Mouse (Mus musculus): ENCODE data around the gene Gtf2f2. TPM values are rescaled to one million over a fixed set of nuclear protein-coding genes. Genes with fewer than 3 reads are reported as not detected.

Gtf2f2 gene
- polyA plus RNA-seq (2014; fragmentation: Nextera tagmentation; extraction: Ambion mirVana): 37.5 and 40.8 TPM in 2 replicates

DNA sequence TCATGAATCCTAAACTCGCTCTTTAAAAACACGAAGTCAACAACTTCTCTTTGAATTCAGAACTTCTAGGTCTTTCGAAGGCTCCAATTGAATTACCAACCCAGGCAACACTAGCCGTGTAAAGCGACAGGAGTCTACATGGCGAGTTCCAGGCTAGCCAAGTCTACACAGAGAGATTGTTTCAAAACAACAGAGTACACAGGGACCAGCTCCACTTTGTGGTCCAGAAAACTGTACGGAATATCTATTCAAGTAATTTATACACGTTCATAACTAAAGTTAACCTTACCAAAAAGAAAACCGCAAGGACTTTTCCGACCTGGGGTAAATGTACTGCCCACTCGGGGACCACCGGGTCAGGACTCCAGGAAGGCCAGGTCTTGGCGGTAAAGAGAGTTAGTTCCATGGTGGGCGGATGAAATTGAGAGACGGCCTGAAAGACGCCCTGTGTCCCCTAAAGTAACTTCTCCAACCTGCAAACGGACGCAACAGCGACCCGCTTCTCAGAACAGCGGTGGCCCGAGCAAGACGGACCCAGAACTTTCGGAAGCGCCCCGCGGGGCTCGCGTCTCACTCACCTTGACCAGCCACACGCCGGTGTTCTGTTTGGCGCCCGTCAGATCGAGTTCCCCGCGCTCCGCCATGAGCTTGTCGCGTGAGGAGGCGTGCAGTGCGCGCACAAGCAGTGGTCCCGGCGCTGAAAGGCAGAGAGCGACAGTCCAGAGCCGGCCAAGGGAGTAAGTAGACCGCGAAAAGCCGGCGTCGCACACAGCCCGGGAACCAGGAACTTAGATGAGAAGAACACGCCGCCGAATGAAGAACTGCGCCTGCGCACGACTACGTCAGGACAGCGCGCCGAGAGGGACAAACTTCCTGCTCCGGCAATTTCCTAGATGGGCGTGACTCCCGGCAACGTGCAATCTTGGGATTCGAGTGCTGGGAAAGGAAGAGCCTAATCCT lies at the start of gene Gtf2f2:
Gene Gtf2f2, minus strand, starts transcription at position 764 of the 960 bp plus-strand sequence.
- DNase-seq: peak; percentile 98
- H3K36me3 ChIP-seq (ENCODE audit: insufficient read depth): no peaks in the 10 kb centered on the region; the same call in 1 of the 2 replicates
- H3K9ac ChIP-seq: peak within 1 kb of the TSS; percentile 77
- H3K4me1 ChIP-seq (ENCODE audit: insufficient read depth): no peaks in the 10 kb centered on the region
- WGBS: 1% methylated on average over 67 of the region's 67 CpGs
- TF ChIP-seq CTCF (IDR thresholded peaks at IDR 0.05; ENCODE audit: low read depth): no peak
- H3K9me3 ChIP-seq (ENCODE audit: low read depth, low read length): no peaks in the 10 kb centered on the region
- H3K27ac ChIP-seq (ENCODE audit: low read depth): peak within 1 kb of the TSS; percentile 84
- H3K27me3 ChIP-seq (ENCODE audit: insufficient read depth, low read length): no peaks in the 10 kb centered on the region
- ATAC-seq (ENCODE audit: insufficient read depth): peak; percentile 96
- H3K4me2 ChIP-seq: peak within 1 kb of the TSS; percentile 81
- H3K4me3 ChIP-seq (ENCODE audit: low read depth, low read length): peak within 1 kb of the TSS; percentile 94

DNA sequence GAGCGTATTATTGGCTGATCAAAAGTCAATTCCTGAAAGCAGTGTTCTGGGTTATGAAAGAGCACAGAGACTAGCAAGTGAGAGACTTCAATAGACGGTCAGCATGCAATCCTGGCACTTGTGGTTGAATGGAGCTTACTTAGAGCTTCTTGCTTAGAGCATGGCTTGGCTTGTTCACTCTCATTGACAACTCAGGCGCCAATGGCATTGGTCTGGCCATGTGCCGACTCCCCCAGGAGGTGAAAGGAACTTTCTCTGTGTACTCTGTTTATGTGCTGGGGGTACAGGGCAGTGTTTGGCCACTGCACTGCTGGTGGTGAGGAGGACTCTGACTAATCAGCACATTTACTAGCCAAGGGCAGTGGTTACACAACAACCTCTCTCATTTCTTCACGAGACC lies 48.8 kb upstream of the Gtf2f2 start:
- Histone ChIP-seq H3K36me3 (ENCODE audit: insufficient read depth) (no peaks in the 10 kb centered on the region), H3K4me2 (no peak overlapping the region), H3K27ac (ENCODE audit: low read depth) (no peak overlapping the region), H3K9ac (no peak overlapping the region), H3K4me1 (ENCODE audit: insufficient read depth) (no peaks in the 10 kb centered on the region), H3K27me3 (ENCODE audit: insufficient read depth, low read length) (no peaks in the 10 kb centered on the region), H3K4me3 (ENCODE audit: low read depth, low read length) (no peak overlapping the region), H3K9me3 (ENCODE audit: low read depth, low read length) (no peaks in the 10 kb centered on the region)
- DNase-seq (no peak), ATAC-seq (ENCODE audit: insufficient read depth) (no peak)
- 55% methylated on average over 5 of the region's 5 CpGs for WGBS
- TF ChIP-seq CTCF (IDR thresholded peaks at IDR 0.05; ENCODE audit: low read depth): no peak

DNA sequence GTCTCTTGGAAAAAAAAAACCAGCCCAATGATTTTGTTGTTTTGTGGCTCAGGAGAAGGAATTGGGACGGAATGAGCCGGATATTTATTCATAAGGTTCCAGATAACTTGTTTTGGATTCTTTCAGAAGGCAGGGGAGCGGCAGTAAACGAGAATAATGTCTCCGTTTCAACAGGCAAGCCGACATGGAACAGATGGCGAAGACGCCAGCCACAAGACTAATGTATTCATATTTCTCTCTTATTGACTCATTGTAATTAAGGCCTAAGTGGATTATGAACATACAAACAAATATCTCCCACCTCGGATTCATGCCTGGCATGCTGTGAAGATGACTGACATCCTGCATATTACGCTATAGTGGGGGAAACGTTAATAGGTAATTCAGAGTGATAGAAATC lies 43.1 kb upstream of the Gtf2f2 start:
- Histone ChIP-seq H3K4me1 (ENCODE audit: insufficient read depth) (no peaks in the 10 kb centered on the region), H3K9ac (no peak overlapping the region), H3K36me3 (ENCODE audit: insufficient read depth) (no peaks in the 10 kb centered on the region), H3K27me3 (ENCODE audit: insufficient read depth, low read length) (no peaks in the 10 kb centered on the region), H3K4me2 (no peak overlapping the region), H3K27ac (ENCODE audit: low read depth) (no peak overlapping the region), H3K9me3 (ENCODE audit: low read depth, low read length) (no peaks in the 10 kb centered on the region), H3K4me3 (ENCODE audit: low read depth, low read length) (no peak overlapping the region)
- no peak for TF ChIP-seq CTCF (IDR thresholded peaks at IDR 0.05; ENCODE audit: low read depth)
- 74% methylated on average over 11 of the region's 11 CpGs for WGBS
- ATAC-seq (ENCODE audit: insufficient read depth) (no peak), DNase-seq (no peak)

DNA sequence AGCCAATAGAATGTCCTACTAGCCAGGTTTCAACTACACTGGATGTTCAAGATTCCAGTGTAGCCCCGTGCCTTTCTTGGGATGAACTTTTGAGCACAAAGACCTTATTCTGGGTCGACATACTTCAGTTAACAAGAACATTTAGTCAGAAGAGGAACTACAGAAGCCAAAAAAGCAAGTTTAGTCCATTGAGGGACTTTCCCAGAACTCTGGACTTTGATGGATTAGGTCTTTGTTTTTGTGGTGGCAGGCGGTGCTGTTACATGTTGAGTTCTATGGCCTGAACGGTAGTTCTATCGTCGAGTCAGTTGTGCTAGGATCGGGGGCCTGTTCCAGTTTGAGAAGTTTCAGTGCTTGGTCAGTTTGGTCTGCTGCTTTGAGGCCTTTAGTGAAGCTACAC lies 41.3 kb upstream of the Gtf2f2 start:
- Histone ChIP-seq H3K27ac (ENCODE audit: low read depth) (no peak overlapping the region), H3K4me1 (ENCODE audit: insufficient read depth) (no peaks in the 10 kb centered on the region), H3K4me2 (no peak overlapping the region), H3K9me3 (ENCODE audit: low read depth, low read length) (no peaks in the 10 kb centered on the region), H3K9ac (no peak overlapping the region), H3K4me3 (ENCODE audit: low read depth, low read length) (no peak overlapping the region), H3K36me3 (ENCODE audit: insufficient read depth) (no peaks in the 10 kb centered on the region), H3K27me3 (ENCODE audit: insufficient read depth, low read length) (no peaks in the 10 kb centered on the region)
- no peak for TF ChIP-seq CTCF (IDR thresholded peaks at IDR 0.05; ENCODE audit: low read depth)
- no peak for DNase-seq
- ATAC-seq (ENCODE audit: insufficient read depth): no peak
- WGBS: 65% methylated on average over 7 of the region's 7 CpGs

DNA sequence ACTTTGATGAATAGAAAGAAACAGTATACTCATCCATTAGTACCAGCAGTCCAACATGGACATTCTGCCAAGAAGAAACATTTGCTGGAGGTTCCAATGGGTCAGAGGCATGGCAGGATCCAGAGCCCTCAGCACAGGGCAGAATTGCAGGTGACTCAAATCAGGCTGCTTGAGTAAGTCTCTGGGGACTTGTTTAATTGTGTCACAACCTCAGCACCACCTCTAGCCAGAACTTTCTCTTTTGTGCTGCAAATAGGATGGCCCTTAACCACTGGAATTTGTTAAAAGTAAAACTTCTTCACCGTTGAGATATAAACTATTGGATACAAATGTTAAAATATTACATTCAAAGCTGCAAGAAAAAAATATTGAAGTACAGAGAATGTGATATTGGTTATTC lies 35.1 kb upstream of the Gtf2f2 start:
- Histone ChIP-seq H3K27ac (ENCODE audit: low read depth) (no peak overlapping the region), H3K9me3 (ENCODE audit: low read depth, low read length) (no peaks in the 10 kb centered on the region), H3K27me3 (ENCODE audit: insufficient read depth, low read length) (no peaks in the 10 kb centered on the region), H3K4me3 (ENCODE audit: low read depth, low read length) (no peak overlapping the region), H3K9ac (no peak overlapping the region), H3K36me3 (ENCODE audit: insufficient read depth) (no peaks in the 10 kb centered on the region), H3K4me2 (no peak overlapping the region), H3K4me1 (ENCODE audit: insufficient read depth) (no peaks in the 10 kb centered on the region)
- DNase-seq: no peak
- WGBS: 63% methylated on average over 1 of the region's 1 CpGs
- no peak for TF ChIP-seq CTCF (IDR thresholded peaks at IDR 0.05; ENCODE audit: low read depth)
- no peak for ATAC-seq (ENCODE audit: insufficient read depth)

DNA sequence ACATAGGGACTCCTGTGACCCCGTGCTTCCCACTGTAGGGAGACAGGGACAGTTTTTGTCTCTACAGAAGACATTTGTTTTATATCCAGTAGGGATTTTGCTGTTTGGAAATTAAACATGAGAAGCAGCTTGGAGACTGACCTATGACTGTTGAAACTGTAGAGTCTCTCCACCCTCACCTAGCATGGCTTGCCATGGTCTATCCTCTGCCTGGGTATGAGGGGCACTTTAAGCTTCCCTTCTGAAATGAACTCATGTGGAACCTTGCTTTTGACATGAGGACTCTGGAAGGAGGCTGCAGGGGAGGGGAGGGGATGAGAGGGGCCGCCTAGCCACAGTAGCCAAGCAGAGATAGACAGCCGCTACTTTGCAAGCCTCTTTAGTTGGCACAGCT lies 33.5 kb upstream of the Gtf2f2 start:
- no peak for ATAC-seq (ENCODE audit: insufficient read depth)
- no peaks in the 10 kb centered on the region for H3K36me3 ChIP-seq (ENCODE audit: insufficient read depth)
- H3K27ac ChIP-seq (ENCODE audit: low read depth): no peak overlapping the region
- no peak overlapping the region for H3K9ac ChIP-seq
- H3K27me3 ChIP-seq (ENCODE audit: insufficient read depth, low read length): no peaks in the 10 kb centered on the region
- H3K4me3 ChIP-seq (ENCODE audit: low read depth, low read length): no peak overlapping the region
- no peaks in the 10 kb centered on the region for H3K9me3 ChIP-seq (ENCODE audit: low read depth, low read length)
- no peak for TF ChIP-seq CTCF (IDR thresholded peaks at IDR 0.05; ENCODE audit: low read depth)
- WGBS: 67% methylated on average over 3 of the region's 3 CpGs
- no peak overlapping the region for H3K4me2 ChIP-seq
- DNase-seq: no peak
- no peaks in the 10 kb centered on the region for H3K4me1 ChIP-seq (ENCODE audit: insufficient read depth)

DNA sequence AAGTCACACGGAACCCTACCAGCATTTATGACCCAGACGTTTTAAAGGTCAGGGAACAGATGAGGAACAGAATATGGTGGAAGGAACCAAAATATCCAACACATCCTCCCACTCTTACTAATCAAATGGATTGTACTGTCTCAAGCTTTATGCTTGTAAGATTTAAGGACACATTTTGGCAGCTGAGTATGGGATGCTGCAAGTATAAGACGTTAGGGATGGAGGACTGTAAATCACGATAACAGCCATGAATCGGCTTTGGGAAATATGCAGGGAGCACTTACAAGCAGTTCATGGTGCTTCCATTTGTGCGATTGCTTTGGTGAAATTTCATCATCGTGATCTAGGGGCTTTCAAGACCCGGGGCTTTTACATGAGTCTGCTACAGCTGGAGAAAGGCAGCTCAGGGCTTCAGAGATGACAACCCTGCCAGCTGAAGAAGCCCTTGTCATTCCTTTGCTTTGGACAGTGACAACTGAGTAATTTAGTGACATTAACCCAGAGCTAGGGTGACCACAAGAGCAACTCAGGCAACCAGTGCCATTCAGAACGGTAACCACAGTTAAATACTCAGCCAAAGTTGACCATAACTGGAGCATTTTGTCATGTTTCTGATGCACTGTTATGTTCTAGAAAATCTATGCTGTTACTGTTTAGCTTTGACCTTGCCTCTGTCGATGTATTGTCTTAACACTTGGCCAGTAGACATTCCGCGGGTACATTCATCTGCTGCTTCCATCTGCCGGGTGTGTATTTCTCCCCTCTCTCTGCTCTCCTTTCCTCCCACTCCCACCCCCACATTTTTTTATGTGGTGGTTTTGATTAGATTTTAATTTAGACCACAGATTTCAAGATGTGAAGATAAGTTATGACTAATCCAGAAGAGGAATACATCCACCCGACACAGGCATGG lies 32.8 kb upstream of the Gtf2f2 start:
- H3K9ac ChIP-seq: no peak overlapping the region
- no peak overlapping the region for H3K4me2 ChIP-seq
- H3K9me3 ChIP-seq (ENCODE audit: low read depth, low read length): no peaks in the 10 kb centered on the region
- no peaks in the 10 kb centered on the region for H3K4me1 ChIP-seq (ENCODE audit: insufficient read depth)
- H3K36me3 ChIP-seq (ENCODE audit: insufficient read depth): no peaks in the 10 kb centered on the region
- no peak overlapping the region for H3K4me3 ChIP-seq (ENCODE audit: low read depth, low read length)
- 74% methylated on average over 14 of the region's 14 CpGs for WGBS
- TF ChIP-seq CTCF (IDR thresholded peaks at IDR 0.05; ENCODE audit: low read depth): no peak
- H3K27ac ChIP-seq (ENCODE audit: low read depth): no peak overlapping the region
- no peaks in the 10 kb centered on the region for H3K27me3 ChIP-seq (ENCODE audit: insufficient read depth, low read length)
- DNase-seq (no peak), ATAC-seq (ENCODE audit: insufficient read depth) (no peak)
